Mouse (Mus musculus): ENCODE measurements around the gene Chchd10. TPM values are rescaled to one million over a fixed set of nuclear protein-coding genes. Genes with fewer than 3 reads are reported as not detected.
A peak's percentile ranks its signal among the peaks of the same experiment; 100 is the strongest.

Chchd10 gene
- total RNA-seq, 1 experiment from 2014 or later, result 39.6 TPM

DNA sequence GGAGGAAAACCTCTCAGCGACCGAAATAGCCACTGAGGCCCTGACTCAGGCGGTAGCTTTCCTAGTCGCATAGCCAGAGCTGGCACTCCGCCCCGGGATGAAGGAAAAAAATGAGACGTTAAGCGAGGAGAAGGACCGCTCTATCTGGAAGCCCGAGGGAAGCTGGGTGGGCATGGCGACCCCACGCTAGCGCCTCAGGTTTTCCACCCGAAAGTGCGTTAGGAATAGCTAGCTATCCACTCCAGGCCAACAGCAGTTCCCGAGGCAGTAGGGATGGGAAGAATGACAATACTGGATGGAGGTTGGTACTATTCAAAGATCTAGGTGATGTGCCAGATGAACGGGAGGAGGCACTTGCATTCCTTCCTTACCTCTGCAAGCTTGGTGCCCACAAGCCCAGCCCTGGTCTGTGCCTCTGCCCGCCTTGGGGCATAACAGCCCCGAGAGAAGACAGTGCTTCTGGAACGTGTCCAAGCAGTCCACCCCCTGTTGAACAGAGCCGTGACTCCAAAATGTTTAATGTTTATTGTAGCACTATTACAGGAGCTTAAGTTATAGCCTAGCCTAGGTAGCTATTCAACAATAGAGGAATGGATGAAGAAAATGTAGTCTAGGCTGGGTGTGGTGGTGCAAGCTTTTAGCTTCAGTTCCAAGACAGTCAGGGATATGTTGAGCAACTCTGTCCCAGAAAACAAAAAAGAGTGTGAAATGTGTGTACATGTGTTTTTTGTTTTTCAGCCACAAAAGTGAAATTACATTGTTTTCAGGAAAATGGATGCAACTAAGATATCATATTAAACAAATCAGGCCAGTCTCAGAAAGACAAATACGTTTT, 11.0 kb upstream of the Chchd10 start:
- ATAC-seq (replicated peaks; ENCODE audit: low read depth, poor library complexity, severe bottlenecking), result 0 out of 2 replicates have a peak, but pooled peaks have one; percentile 16

DNA sequence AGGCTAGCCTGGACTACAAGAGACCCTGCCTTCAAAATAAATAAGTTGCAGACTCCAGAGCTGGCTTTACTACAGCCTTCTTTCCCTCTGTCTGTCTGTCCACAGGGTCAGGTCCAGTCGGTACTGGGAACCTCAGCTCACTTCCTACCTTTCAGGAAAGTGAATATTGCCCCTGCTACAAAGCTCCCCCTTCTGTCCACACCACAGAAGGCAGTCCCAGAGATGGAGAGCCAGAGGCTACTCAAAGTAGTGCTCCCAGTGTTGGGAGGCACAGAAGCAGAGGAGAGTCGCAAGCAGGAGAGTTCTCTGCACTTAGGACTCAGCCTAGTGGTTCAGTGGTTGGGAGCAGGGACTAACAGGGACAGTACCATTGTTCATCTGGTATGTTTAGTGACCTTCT, 8.6 kb upstream of the Chchd10 start:
- ATAC-seq (replicated peaks; ENCODE audit: low read depth, poor library complexity, severe bottlenecking), result no peak

DNA sequence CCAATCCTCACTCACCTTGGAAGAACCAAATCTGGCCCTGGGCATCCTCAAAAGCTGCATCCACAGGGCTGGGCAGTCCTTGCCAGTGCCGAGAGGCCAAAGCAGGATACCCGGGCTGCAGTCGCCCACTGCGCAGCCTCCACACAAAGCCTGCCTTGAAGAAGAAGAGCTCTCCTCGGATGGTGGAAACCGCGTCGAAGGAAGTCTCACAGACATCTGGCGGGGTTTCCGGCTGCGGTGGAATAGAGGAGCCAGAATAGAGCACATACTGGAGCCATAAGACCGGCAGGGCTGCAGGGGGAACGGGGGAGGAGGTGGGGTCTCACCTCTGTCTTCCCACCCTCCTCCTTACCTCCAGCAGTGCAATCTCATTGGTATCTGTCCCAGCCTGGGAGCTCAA, 6.5 kb upstream of the Chchd10 start:
- peak; percentile 20; the same call in 1 of the 2 replicates for ATAC-seq (replicated peaks; ENCODE audit: low read depth, poor library complexity, severe bottlenecking)

- no peak for ATAC-seq (replicated peaks; ENCODE audit: low read depth, poor library complexity, severe bottlenecking)
These were observed 2.6 kb upstream of the Chchd10 start for GRCm38 (mm10) chr10:75930304-75930703.

GRCm38 (mm10) chr10:75931311-75931710, 1.6 kb upstream of the Chchd10 start:
- ATAC-seq (replicated peaks; ENCODE audit: low read depth, poor library complexity, severe bottlenecking), result no peak

DNA sequence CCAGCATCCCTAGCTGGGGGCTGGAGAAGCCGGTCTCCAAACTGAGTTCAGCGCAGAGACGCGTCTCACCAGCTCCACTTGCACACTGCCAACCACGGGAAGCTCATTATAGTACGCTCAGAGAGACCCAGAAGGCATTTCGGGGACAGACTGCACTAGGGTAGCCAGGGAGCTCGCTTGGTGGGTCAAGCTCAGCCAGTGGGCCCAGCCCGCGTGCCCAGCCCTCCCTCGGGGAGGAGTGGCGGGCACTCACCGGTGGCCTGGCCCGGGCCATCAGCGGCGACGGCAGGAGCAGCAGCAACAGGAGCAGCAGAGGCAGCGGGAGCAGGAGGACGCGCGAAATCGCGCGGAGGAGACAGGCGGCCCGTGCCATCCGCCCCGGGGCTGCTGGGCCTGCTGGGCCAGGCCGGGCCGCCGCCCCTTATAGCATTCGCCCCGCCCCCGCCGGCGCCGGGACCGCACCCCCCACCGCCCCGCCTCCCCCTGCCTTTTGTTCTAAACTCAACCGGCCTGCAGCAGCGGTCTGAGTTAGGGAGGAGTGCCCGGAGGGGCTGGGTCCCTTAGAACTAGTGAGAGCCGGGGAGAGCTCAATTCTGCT, 750 bp upstream of the Chchd10 start:
- ATAC-seq (replicated peaks; ENCODE audit: low read depth, poor library complexity, severe bottlenecking), result peak; percentile 36

GRCm38 (mm10) chr10:75934991-75935390, 2.1 kb downstream of the Chchd10 start:
- no peak for ATAC-seq (replicated peaks; ENCODE audit: low read depth, poor library complexity, severe bottlenecking)

GRCm38 (mm10) chr10:75935680-75936541, 3.0 kb downstream of the Chchd10 start, which contains the start of gene Mmp11:
TSS of gene Mmp11 (minus strand) at chr10:75936496.
- peak; percentile 87 for ATAC-seq (replicated peaks; ENCODE audit: low read depth, poor library complexity, severe bottlenecking)

GRCm38 (mm10) chr10:75936909-75937667, 4.2 kb downstream of the Chchd10 start:
- ATAC-seq (replicated peaks; ENCODE audit: low read depth, poor library complexity, severe bottlenecking), result no peak

DNA sequence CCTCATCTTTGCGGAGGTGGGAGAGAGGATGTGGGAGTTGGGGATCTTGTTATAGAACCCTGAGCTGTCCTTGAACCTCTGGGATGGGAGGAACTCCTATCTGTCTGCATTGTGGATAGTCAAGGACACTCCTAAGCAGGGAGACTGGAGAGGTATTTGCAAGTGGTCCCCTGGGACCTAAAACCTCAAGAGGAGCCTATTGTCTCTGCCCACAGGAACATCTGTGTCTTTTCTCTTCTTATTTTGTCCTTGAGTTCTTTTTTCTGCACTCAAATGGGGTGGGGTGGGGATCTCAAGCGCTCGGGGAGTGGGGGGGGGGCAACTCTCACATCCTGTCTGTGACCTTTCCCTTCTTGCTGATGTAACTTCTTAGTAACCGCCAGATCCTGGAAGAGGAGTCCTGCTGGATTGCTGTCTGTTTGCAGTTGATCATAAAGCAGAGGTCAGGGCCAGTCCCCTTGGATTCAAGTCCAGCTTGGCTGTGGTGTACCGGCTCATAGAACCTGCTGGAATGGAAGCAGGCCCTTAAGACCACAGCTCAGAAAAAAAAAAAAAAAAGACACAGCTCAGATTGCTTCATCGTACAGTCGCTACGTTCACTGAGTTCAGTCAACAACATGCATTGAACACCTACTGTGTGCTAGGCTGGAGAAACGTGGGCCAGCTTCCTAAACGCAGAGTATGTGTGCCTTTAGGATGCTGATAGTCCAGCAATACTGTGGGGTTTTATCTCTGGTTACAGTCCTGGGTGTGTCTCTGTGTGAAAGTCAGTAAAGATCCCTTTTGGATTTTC, 5.1 kb downstream of the Chchd10 start:
- no peak for ATAC-seq (replicated peaks; ENCODE audit: low read depth, poor library complexity, severe bottlenecking)

DNA sequence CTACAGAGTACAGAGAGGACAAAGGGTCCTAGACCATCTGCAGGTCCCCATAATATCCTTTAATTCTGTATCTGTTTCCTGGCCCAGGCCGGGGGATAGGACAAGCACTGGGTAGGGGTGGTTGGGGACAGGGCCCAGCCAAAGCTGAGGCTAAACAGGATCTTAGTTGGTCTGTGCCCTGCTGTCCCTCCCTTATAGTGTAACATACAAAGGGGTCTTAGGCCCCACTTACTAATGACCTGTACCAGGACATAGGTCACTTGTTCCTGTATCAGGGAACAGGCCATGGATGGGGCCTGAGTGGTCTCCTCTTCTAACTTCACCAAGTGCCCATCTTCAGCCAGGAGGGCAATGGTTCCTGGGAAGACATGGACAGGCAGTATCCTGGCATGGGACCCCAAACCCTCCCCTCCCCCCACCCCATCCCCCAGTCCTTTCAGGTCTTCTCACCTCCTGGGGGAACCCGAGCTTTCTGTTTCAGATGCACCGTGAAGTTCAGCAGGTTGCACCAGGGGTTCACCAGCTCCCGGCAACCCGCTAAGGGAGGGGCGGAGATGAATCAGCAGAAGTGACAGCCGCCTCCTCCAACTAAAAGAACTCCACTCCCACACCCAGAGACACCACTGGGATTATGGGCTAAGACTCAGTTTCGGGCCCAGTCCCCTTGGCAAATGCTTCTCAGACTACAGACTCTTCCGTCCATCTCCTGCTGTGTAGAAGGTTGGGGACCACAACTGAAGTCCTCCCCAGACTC, 6.7 kb downstream of the Chchd10 start:
- ATAC-seq (replicated peaks; ENCODE audit: low read depth, poor library complexity, severe bottlenecking), result no peak

DNA sequence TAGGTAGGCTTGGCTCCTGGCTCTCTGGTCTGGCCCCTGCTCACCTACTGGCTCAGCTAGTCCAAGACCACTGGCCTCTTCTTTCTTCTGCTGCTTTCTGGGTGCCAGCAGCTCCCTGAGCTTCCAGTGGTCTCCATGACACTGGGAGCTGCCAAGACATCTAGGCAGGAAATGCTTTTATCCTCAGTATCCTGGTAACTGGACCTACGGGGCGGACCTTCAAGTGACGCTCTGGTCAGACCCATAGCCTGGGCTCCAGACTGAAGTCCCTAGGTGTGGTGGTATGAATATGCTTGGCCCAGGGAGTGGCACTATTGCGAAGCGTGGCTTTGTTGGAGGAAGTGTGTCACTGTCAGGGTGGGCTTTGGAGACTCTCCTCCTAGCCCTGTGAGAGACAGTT, 7.6 kb downstream of the Chchd10 start, which contains the start of gene Gm867:
Gene Gm867, minus strand, starts transcription at position 153 of the 400 bp plus-strand sequence.
- ATAC-seq (replicated peaks; ENCODE audit: low read depth, poor library complexity, severe bottlenecking), result no peak

- no peak for ATAC-seq (replicated peaks; ENCODE audit: low read depth, poor library complexity, severe bottlenecking)
These were observed 8.3 kb downstream of the Chchd10 start for GRCm38 (mm10) chr10:75941042-75941824.

DNA sequence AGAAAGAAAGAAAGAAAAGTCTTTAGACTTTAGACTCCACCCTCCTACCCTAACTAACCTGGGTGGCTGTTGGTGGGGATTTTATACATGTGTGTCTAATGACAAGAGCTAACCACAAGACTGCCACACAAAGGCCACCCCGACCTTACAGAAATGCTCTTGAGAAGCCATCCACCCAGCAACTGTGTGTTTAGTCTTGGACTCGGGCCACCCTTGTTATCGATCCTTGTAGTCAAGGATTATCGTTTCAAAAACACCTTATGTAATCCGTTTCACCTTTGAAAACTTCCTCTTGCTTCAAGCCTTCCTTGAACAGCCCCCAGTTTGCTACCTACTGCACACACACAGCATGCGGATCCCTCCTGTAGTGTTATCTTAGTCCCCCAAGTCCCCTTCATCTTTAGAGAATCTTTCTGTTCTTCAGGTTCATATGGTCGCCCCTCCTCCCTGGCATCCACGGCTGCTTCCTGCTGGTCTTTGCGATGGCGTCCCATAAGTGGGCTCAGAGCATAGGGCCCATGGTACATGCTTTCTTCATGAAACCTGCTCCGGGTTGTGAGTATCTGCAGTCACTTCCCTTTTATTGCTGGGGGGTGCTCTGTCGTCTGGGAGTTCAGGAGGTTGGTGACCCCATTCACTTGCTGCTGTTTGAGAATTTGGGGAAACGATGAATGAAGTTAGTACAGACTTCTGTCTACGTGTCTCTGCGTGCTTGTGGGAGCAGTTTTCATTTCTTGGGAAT, 10.0 kb downstream of the Chchd10 start, which contains the start of gene Vpreb3:
Gene Vpreb3, plus strand, starts transcription at position 322 of the 742 bp plus-strand sequence.
- ATAC-seq (replicated peaks; ENCODE audit: low read depth, poor library complexity, severe bottlenecking), result peak; percentile 53; the same call in 1 of the 2 replicates

DNA sequence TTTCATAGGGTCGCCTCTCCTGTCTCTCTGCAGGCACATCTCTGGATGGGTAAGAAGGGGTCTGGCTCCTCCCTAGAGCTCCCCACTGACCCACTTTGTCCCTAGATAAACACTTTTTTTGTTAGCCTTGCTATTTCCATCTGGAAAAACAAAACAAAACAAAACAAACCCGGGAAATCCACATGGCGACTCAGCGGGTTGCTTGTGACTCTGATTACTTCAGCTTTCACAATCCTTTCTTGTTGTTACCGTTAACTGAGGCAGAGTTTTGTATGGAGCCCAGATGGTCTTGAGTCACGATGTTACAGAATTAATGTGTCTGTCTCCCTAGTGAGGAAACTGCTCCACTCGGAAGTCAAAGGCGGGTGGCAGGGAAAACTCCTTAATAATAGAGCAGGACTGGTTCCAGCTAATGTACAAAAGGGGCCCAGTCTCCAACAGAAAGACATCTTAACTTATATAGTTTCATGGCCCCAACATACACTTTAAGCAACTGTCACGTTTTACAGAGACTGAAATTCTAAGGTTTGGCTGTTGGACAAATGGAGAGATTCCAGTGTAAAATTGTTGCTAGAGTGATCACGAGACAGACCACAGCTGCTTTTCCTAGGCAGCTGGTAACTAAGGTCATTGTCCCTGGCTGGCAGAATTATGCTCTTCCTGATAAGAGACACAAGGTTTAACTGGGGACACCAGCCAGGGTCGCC, 11.3 kb downstream of the Chchd10 start:
- ATAC-seq (replicated peaks; ENCODE audit: low read depth, poor library complexity, severe bottlenecking), result no peak

DNA sequence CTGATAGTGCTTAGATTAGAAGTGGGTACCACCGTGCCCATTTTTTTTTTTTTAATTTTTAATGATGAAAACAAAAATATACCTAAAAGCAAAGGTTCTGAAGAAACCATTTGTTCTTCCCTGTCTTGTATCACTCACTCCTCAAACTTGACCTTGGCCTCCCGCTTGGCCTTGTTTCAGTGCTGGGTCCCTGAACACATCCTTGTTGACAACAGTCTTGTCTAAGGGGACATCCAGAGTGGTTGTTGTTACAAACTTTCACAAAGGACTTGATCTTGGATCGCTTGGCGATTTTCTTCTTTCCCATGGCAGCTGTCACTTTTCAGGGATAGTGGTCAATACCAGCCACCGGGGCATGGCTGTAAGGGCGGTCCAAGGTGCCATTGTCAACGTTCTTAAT, 12.3 kb downstream of the Chchd10 start:
- ATAC-seq (replicated peaks; ENCODE audit: low read depth, poor library complexity, severe bottlenecking), result no peak
